Mouse (Mus musculus) lung, postnatal 0 days (tissue): ENCODE data around the gene Dytn.

Experiments used
- CTCF ChIP-seq: IDR thresholded peaks from 2 replicates; pipeline ENCODE4 v1.5.1; 2016; ENCODE audit warnings: antibody characterized with exemption, mild to moderate bottlenecking
- EP300 ChIP-seq: IDR thresholded peaks from 2 replicates; pipeline ENCODE4 v1.6.1; 2016; ENCODE audit warnings: antibody characterized with exemption, mild to moderate bottlenecking, control low read depth

GRCm38 (mm10) chr1:63614594-63614993, 72.1 kb downstream of the Dytn start:
- TF ChIP-seq CTCF (no peak), EP300 (no peak)
